Mouse (Mus musculus) liver, embryonic 14.5 days (tissue): ENCODE data around the gene Slc22a5. TPM values are rescaled to one million over a fixed set of nuclear protein-coding genes. Genes with fewer than 3 reads are reported as not detected.

ENCODE experiments used
- ATAC-seq: fragments of 200-750 bp; cut with Nextera tagmentation; 2 replicates; pipeline ENCODE4 v1.8.0; 2017; ENCODE audit warnings: moderate number of reproducible peaks, mild to moderate bottlenecking, moderate library complexity; ENCODE audit not compliant: insufficient read depth
- DNase-seq, 3 experiments: peaks; one replicate each; pipeline ENCODE4 v3.0.0-alpha.2; 2012 to 2013; ENCODE audit warnings: low read depth in 3 of 3, low spot score in 3 of 3
- H3K27ac ChIP-seq: fragments of 300-500 bp; sonication (generic); 2 replicates; pipeline ENCODE4 v1.5.1; 2014; ENCODE audit warnings: moderate library complexity, mild to moderate bottlenecking, control low read depth, inconsistent platforms
- H3K27me3 ChIP-seq: fragments of 300-500 bp; sonication (generic); 2 replicates; pipeline ENCODE4 v1.6.1; 2014; ENCODE audit warnings: mild to moderate bottlenecking, low read length, moderate library complexity; ENCODE audit not compliant: control insufficient read depth, insufficient read depth
- H3K36me3 ChIP-seq: fragments of 300-500 bp; sonication (generic); replicated peaks from 2 replicates; pipeline ENCODE4 v1.6.1; 2014; ENCODE audit warnings: low read depth; ENCODE audit not compliant: control insufficient read depth, insufficient read depth
- H3K4me1 ChIP-seq, 2 experiments: fragments of 200-500 bp in 1 of 2; fragments of 300-500 bp in 1 of 2; sonication (generic) in 1 of 2; replicated peaks; 2 replicates each; pipeline ENCODE4 v1.6.1; 2012 to 2014; ENCODE audit warnings: antibody characterized with exemption in 1 of 2, inconsistent platforms in 1 of 2, low read length in 1 of 2; ENCODE audit not compliant: control insufficient read depth in 2 of 2, insufficient read depth in 2 of 2
- H3K4me2 ChIP-seq: fragments of 300-500 bp; sonication (generic); 2 replicates; pipeline ENCODE4 v1.6.1; 2014; ENCODE audit warnings: low read depth, mild to moderate bottlenecking, control low read depth, moderate library complexity
- H3K4me3 ChIP-seq, 2 experiments: fragments of 200-500 bp in 1 of 2; fragments of 300-500 bp in 1 of 2; sonication (generic) in 1 of 2; 2 replicates each; pipeline ENCODE4 v1.5.1; 2012 to 2014; ENCODE audit warnings: low read depth in 2 of 2, low read length in 2 of 2, mild to moderate bottlenecking in 2 of 2, control low read depth in 1 of 2, inconsistent platforms in 1 of 2, moderate library complexity in 1 of 2; ENCODE audit not compliant: insufficient read depth in 1 of 2
- H3K9ac ChIP-seq: fragments of 300-500 bp; sonication (generic); replicated peaks from 2 replicates; pipeline ENCODE4 v1.6.1; 2014; ENCODE audit warnings: mild to moderate bottlenecking, control low read depth, moderate library complexity
- H3K9me3 ChIP-seq: fragments of 300-500 bp; sonication (generic); 2 replicates; pipeline ENCODE4 v1.6.1; 2016; ENCODE audit warnings: low read length, mixed read lengths; ENCODE audit not compliant: control insufficient read depth
- CTCF ChIP-seq: IDR thresholded peaks from 2 replicates; pipeline ENCODE4 v1.5.1; 2016; ENCODE audit warnings: antibody characterized with exemption, low read depth, control low read depth
- EP300 ChIP-seq: IDR thresholded peaks from 2 replicates; pipeline ENCODE4 v1.6.1; 2016; ENCODE audit warnings: antibody characterized with exemption, low read depth
- WGBS: fragments of 180-500 bp; shearing (Covaris S2); extraction: QIAGEN DNeasy Blood & Tissue Kit; methylation state at CpG from one replicate; pipeline ENCODE4 v1.1.7; 2014; ENCODE audit not compliant: insufficient replicate concordance; 5-methylcytosine and 5-hydroxymethylcytosine counted together
- polyA plus RNA-seq, 2 experiments: library from polyadenylated mRNA; depleted of rRNA in 1 of 2; stranded (reverse) in 1 of 2; unstranded in 1 of 2; fragments of >200 nt; fragmentation: Nextera tagmentation in 1 of 2; extraction: Ambion mirVana in 1 of 2; gene quantifications; 2 replicates each; pipeline versions ENCODE4 v1.2.1 to v1.2.3; 2012 to 2014

Gene Slc22a5
- polyA plus RNA-seq, 2 experiments, result 1.7 to 1.9 TPM

GRCm38 (mm10) chr11:53835379-53836010, 56.0 kb downstream of the Slc22a5 start:
- H3K9ac ChIP-seq, result no peak overlapping the region
- no peak overlapping the region for H3K4me3 ChIP-seq
- no peaks in the 10 kb centered on the region for H3K9me3 ChIP-seq
- ATAC-seq (no peak; the same call in 1 of the 2 replicates), DNase-seq (no peak)
- WGBS, result 20% methylated on average over 4 of the region's 4 CpGs
- no peaks in the 10 kb centered on the region for H3K36me3 ChIP-seq
- H3K27me3 ChIP-seq, result no peaks in the 10 kb centered on the region
- TF ChIP-seq EP300 (no peak), CTCF (no peak)
- H3K27ac ChIP-seq, result no peak overlapping the region
- H3K4me1 ChIP-seq, result peaks cover 0 to 2% of the 10 kb centered on the region in 2 experiments; a peak in 2 of 4 replicates
- no peak overlapping the region for H3K4me2 ChIP-seq

DNA sequence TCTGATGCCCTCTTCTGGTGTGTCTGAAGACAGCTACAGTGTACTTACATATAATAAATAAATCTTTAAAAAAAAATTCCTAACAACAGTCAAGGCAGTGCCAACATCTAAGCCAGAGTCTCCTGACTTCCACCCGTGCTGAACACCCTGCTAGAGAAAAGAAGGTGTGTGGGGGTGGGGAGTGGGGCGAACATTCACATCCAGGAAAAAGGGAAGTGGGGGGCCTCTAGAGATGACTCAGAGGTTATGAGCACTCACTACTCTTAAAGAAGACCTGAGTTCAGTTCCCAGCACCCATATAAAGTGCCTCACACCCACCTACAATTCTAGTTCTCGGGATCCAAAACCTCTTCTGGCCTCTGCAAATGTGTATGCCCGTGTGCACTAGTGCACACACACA, 66.1 kb downstream of the Slc22a5 start:
- Histone ChIP-seq H3K4me3 (no peak overlapping the region), H3K9ac (no peak overlapping the region), H3K4me1 (no peaks in the 10 kb centered on the region), H3K9me3 (no peaks in the 10 kb centered on the region), H3K36me3 (no peaks in the 10 kb centered on the region), H3K27me3 (no peaks in the 10 kb centered on the region), H3K4me2 (no peak overlapping the region), H3K27ac (no peak overlapping the region)
- ATAC-seq, result no peak
- 40% methylated on average over 4 of the region's 4 CpGs for WGBS
- DNase-seq, result no peak
- TF ChIP-seq EP300, result no peak
- no peak for TF ChIP-seq CTCF

DNA sequence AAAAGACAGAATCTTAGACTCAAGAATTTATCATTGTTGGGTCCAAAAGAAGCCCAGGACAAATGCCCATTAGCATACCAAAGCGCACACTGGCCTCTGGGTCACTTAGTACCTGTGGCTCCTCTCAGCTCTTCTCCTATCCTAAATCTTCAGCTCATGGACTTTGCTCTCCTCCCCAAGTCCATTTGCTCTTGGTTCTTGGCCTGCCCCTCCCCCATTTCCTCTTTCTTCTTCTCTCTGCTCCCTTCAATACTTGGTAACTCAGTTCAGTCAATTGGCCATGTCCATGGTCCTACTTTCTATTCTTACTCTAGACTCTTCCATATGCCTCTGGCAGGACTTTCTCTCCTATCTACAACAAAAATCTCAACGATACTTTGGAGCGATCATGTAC, 69.5 kb downstream of the Slc22a5 start:
- H3K27me3 ChIP-seq, result no peaks in the 10 kb centered on the region
- H3K9me3 ChIP-seq, result no peaks in the 10 kb centered on the region
- no peak for TF ChIP-seq EP300
- no peak for TF ChIP-seq CTCF
- no peak for ATAC-seq
- no peak overlapping the region for H3K4me2 ChIP-seq
- no peak overlapping the region for H3K9ac ChIP-seq
- 70% methylated on average over 3 of the region's 3 CpGs for WGBS
- no peak overlapping the region for H3K27ac ChIP-seq
- no peak for DNase-seq
- H3K36me3 ChIP-seq, result no peaks in the 10 kb centered on the region
- H3K4me1 ChIP-seq, result no peaks in the 10 kb centered on the region
- H3K4me3 ChIP-seq, result no peak overlapping the region

DNA sequence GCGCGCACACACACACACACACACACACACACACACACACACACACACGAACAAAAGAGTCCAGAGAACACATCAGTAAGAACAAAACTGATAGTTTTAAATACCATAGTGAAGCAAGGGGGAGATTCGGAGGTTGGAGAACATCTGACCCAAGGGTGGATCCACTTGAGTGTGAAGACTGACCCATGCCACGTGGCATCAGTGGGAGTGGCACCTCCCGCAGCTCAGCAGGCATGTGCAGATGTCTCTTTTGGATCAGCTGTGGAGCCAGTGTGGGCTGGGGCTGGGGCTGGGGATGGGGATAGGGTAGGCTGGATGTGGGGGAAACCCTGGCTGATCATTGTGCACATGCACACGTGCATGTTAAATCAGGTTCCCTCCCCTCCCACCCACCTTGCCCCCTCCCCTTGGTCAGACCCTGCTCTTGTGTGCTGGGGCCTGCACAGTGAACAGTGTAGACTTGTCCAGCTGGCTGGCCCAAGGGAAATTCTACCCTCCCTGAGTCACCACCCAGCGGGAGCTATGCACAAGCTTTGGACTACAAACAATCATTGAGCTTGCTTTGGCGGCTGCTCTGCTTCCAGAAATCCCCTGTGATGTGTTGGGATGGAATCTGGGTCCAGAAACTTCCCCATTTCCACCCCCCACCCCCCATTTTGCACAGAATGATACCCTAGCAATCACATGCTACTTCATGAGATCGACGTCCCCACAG, 70.1 kb downstream of the Slc22a5 start:
- ATAC-seq, result no peak
- Histone ChIP-seq H3K4me1 (no peaks in the 10 kb centered on the region), H3K4me3 (no peak overlapping the region), H3K9ac (no peak overlapping the region), H3K36me3 (no peaks in the 10 kb centered on the region), H3K9me3 (no peaks in the 10 kb centered on the region), H3K27ac (no peak overlapping the region), H3K4me2 (no peak overlapping the region), H3K27me3 (no peaks in the 10 kb centered on the region)
- no peak for DNase-seq
- 67% methylated on average over 11 of the region's 11 CpGs for WGBS
- TF ChIP-seq CTCF (no peak), EP300 (no peak)

DNA sequence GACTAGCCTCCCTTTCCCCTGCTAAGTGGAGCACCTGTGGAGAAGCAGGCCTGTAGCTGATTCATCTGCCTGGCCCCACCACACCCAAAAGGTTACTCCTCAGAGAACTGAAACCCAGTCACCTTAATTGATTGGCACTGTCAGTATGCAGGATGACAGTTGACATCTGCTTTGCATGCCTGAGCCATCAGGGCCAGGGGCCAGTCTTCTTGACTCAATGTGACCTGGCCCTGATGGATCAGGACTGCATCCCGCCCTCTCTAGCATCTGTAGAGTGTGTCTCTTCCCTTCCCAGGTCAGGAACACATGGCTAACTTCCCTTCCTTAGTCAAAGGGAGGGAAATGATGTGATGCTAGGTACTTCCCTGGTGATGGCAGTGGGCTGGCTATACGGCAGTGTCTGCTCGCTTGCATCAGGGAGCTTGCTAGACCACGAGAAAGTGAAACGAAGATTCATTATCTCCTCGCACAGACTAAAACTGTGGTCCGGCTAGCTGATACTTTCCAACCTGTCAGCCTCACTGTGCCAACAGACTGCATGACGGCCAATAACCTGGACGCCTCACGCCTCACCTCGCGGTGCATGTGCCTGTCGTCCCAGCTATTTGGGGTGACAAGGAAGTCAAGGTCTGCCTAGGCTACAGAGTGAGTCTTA, 70.8 kb downstream of the Slc22a5 start:
- TF ChIP-seq CTCF (no peak), EP300 (no peak)
- Histone ChIP-seq H3K27ac (no peak overlapping the region), H3K4me3 (no peak overlapping the region), H3K4me2 (no peak overlapping the region), H3K4me1 (no peaks in the 10 kb centered on the region), H3K9ac (no peak overlapping the region), H3K9me3 (no peaks in the 10 kb centered on the region), H3K36me3 (no peaks in the 10 kb centered on the region), H3K27me3 (no peaks in the 10 kb centered on the region)
- WGBS, result 37% methylated on average over 13 of the region's 13 CpGs
- ATAC-seq (no peak), DNase-seq (no peak)
